ENCODE assay signal across 20 mouse cellular contexts in genomic region chr3:104183656-104184055, GRCm38 (mm10).
"Had no signal": no experiment of that assay in that cellular context is flagged by ENCODE, and none has a peak within 500 bp of the region (broad histone marks: within the 10 kb centered on the region; RNA-seq: fewer than 3 reads in every experiment).

No protein-coding gene starts in this region.

- H3K4me1 ChIP-seq: intestine, embryonic 15.5 days; kidney, embryonic 15.5 days; limb, embryonic 10.5 days; limb, embryonic 13.5 days; liver, embryonic 12.5 days; liver, embryonic 15.5 days; midbrain, embryonic 12.5 days; stomach, embryonic 15.5 days had no signal

- H3K9ac ChIP-seq: intestine, embryonic 15.5 days; kidney, embryonic 15.5 days; limb, embryonic 13.5 days; liver, embryonic 12.5 days; liver, embryonic 15.5 days; midbrain, embryonic 12.5 days; stomach, embryonic 15.5 days had no signal

- ATAC-seq: liver, embryonic 12.5 days; midbrain, embryonic 16.5 days had no signal

- H3K4me2 ChIP-seq: intestine, embryonic 15.5 days; kidney, embryonic 15.5 days; limb, embryonic 13.5 days; liver, embryonic 12.5 days; liver, embryonic 15.5 days; midbrain, embryonic 12.5 days; stomach, embryonic 15.5 days had no signal

- H3K9me3 ChIP-seq: intestine, embryonic 15.5 days; kidney, embryonic 15.5 days; limb, embryonic 10.5 days; limb, embryonic 13.5 days; liver, embryonic 12.5 days; liver, embryonic 15.5 days; midbrain, embryonic 12.5 days; stomach, embryonic 15.5 days had no signal

- H3K36me3 ChIP-seq: liver, embryonic 15.5 days had no signal

- DNase-seq: kidney, adult 11 months; kidney, adult 8-10 months; kidney, postnatal 10 days; kidney, postnatal 36 days; lung, adult 2 months; lung, postnatal 14 days; lung, postnatal 4 days; right cerebral cortex, postnatal 14 days; spleen, adult 18-20 months; thymus, adult 18-20 months; thymus, postnatal 36 days had no signal

- H3K27me3 ChIP-seq: intestine, embryonic 15.5 days; kidney, embryonic 15.5 days; limb, embryonic 13.5 days; liver, embryonic 12.5 days; liver, embryonic 15.5 days; midbrain, embryonic 12.5 days; stomach, embryonic 15.5 days had no signal

- H3K27ac ChIP-seq: intestine, embryonic 15.5 days; kidney, embryonic 15.5 days; limb, embryonic 10.5 days; limb, embryonic 13.5 days; liver, embryonic 12.5 days; liver, embryonic 15.5 days; midbrain, embryonic 12.5 days; stomach, embryonic 15.5 days had no signal

- H3K4me3 ChIP-seq: intestine, embryonic 15.5 days; kidney, embryonic 15.5 days; limb, embryonic 10.5 days; limb, embryonic 13.5 days; liver, embryonic 12.5 days; liver, embryonic 15.5 days; midbrain, embryonic 12.5 days; stomach, embryonic 15.5 days had no signal
